Mouse (Mus musculus) limb, embryonic 14.5 days (tissue): ENCODE measurements at regions not wholly inside any gene's neighbourhood (a gene's known extent, or its start where the extent isn't known, plus 50 kb on each side); places are given as distances from the start of the nearest gene placed in this dataset.

Experiments used
- ATAC-seq: fragments of 200-750 bp; cut with Nextera tagmentation; 2 replicates; pipeline ENCODE4 v1.8.0; 2017; ENCODE audit warnings: low read depth, moderate number of reproducible peaks, moderate TSS enrichment; ENCODE audit not compliant: low FRiP score
- DNase-seq: peaks from one replicate; pipeline ENCODE4 v3.0.0-alpha.2; 2015; ENCODE audit warnings: low spot score
- H3K27ac ChIP-seq: fragments of 300-500 bp; sonication (generic); replicated peaks from 2 replicates; pipeline ENCODE4 v1.5.1; 2014; ENCODE audit warnings: low read depth, mild to moderate bottlenecking, low read length, moderate library complexity, mixed read lengths
- H3K27me3 ChIP-seq: fragments of 300-500 bp; sonication (generic); 2 replicates; pipeline ENCODE4 v1.6.1; 2014; ENCODE audit warnings: low read length, mixed read lengths; ENCODE audit not compliant: control insufficient read depth, insufficient read depth
- H3K36me3 ChIP-seq: fragments of 300-500 bp; sonication (generic); 2 replicates; pipeline ENCODE4 v1.6.1; 2014; ENCODE audit warnings: mild to moderate bottlenecking, low read length, moderate library complexity, mixed read lengths; ENCODE audit not compliant: control insufficient read depth, insufficient read depth
- H3K4me1 ChIP-seq: fragments of 300-500 bp; sonication (generic); 2 replicates; pipeline ENCODE4 v1.6.1; 2014; ENCODE audit warnings: antibody characterized with exemption, low read length, mixed read lengths; ENCODE audit not compliant: control insufficient read depth, insufficient read depth
- H3K4me2 ChIP-seq: fragments of 300-500 bp; sonication (generic); replicated peaks from 2 replicates; pipeline ENCODE4 v1.6.1; 2014; ENCODE audit warnings: low read depth, mild to moderate bottlenecking, low read length, moderate library complexity; ENCODE audit not compliant: severe bottlenecking
- H3K4me3 ChIP-seq: fragments of 300-500 bp; sonication (generic); replicated peaks from 2 replicates; pipeline ENCODE4 v1.5.1; 2014; ENCODE audit warnings: low read length
- H3K9ac ChIP-seq: fragments of 300-500 bp; sonication (generic); 2 replicates; pipeline ENCODE4 v1.6.1; 2014; ENCODE audit warnings: mild to moderate bottlenecking, low read depth, low read length, moderate library complexity; ENCODE audit not compliant: severe bottlenecking
- H3K9me3 ChIP-seq: fragments of 300-500 bp; sonication (generic); 2 replicates; pipeline ENCODE4 v1.6.1; 2016; ENCODE audit warnings: low read length; ENCODE audit not compliant: control insufficient read depth
- POLR2A ChIP-seq: fragments of 200-500 bp; IDR thresholded peaks from 2 replicates; pipeline ENCODE4 v1.8.0; 2012; ENCODE audit warnings: inconsistent platforms, mild to moderate bottlenecking, moderate library complexity, borderline replicate concordance; ENCODE audit not compliant: insufficient read depth, insufficient read length; ENCODE audit errors: extremely low read depth
- WGBS: fragments of 180-500 bp; shearing (Covaris S2); extraction: QIAGEN DNeasy Blood & Tissue Kit; methylation state at CpG from one replicate; pipeline ENCODE4 v1.1.7; 2014; 5-methylcytosine and 5-hydroxymethylcytosine counted together

GRCm38 (mm10) chr19:55999409-55999808 is 257.8 kb downstream of the Tcf7l2 start:
- no peak for DNase-seq
- H3K9me3 ChIP-seq = no peaks in the 10 kb centered on the region
- no peak for TF ChIP-seq POLR2A
- no peaks in the 10 kb centered on the region for H3K27me3 ChIP-seq
- H3K9ac ChIP-seq = no peak overlapping the region
- H3K27ac ChIP-seq = no peak overlapping the region
- no peak overlapping the region for H3K4me3 ChIP-seq
- H3K4me2 ChIP-seq = no peak overlapping the region
- H3K4me1 ChIP-seq = peaks cover 10% of the 10 kb centered on the region; the same call in 1 of the 2 replicates
- 50% methylated on average over 3 of the region's 3 CpGs for WGBS
- no peaks in the 10 kb centered on the region for H3K36me3 ChIP-seq
- no peak for ATAC-seq

GRCm38 (mm10) chr19:56001428-56001827 is 259.8 kb downstream of the Tcf7l2 start:
- 79% methylated on average over 3 of the region's 3 CpGs for WGBS
- H3K4me3 ChIP-seq = no peak overlapping the region
- no peak overlapping the region for H3K27ac ChIP-seq
- H3K4me1 ChIP-seq = peaks cover 21% of the 10 kb centered on the region
- H3K4me2 ChIP-seq = no peak overlapping the region
- no peaks in the 10 kb centered on the region for H3K27me3 ChIP-seq
- DNase-seq = no peak
- no peak for TF ChIP-seq POLR2A
- no peaks in the 10 kb centered on the region for H3K9me3 ChIP-seq
- H3K9ac ChIP-seq = no peak overlapping the region
- no peak for ATAC-seq
- no peaks in the 10 kb centered on the region for H3K36me3 ChIP-seq

- ATAC-seq (no peak), DNase-seq (no peak)
- Histone ChIP-seq H3K36me3 (no peaks in the 10 kb centered on the region), H3K4me2 (no peak overlapping the region), H3K27ac (no peak overlapping the region), H3K4me3 (no peak overlapping the region), H3K9ac (no peak overlapping the region), H3K9me3 (no peaks in the 10 kb centered on the region), H3K4me1 (peaks cover 12% of the 10 kb centered on the region), H3K27me3 (no peaks in the 10 kb centered on the region)
- 48% methylated on average over 6 of the region's 6 CpGs for WGBS
- no peak for TF ChIP-seq POLR2A
Measured at GRCm38 (mm10) chr19:56005886-56006285, 264.3 kb downstream of the Tcf7l2 start.

GRCm38 (mm10) chr19:56007433-56007832 is 265.8 kb downstream of the Tcf7l2 start:
- TF ChIP-seq POLR2A = no peak
- Histone ChIP-seq H3K9ac (no peak overlapping the region), H3K4me1 (peaks cover 12% of the 10 kb centered on the region), H3K4me3 (no peak overlapping the region), H3K27ac (no peak overlapping the region), H3K36me3 (no peaks in the 10 kb centered on the region), H3K4me2 (no peak overlapping the region), H3K9me3 (no peaks in the 10 kb centered on the region), H3K27me3 (no peaks in the 10 kb centered on the region)
- ATAC-seq (no peak), DNase-seq (no peak)
- 96% methylated on average over 5 of the region's 5 CpGs for WGBS

GRCm38 (mm10) chr19:56010766-56011165 is 269.1 kb downstream of the Tcf7l2 start:
- H3K4me3 ChIP-seq = no peak overlapping the region
- TF ChIP-seq POLR2A = no peak
- no peak overlapping the region for H3K9ac ChIP-seq
- ATAC-seq = no peak
- H3K4me1 ChIP-seq = peaks cover 5% of the 10 kb centered on the region
- WGBS = 92% methylated on average over 7 of the region's 7 CpGs
- no peak for DNase-seq
- no peaks in the 10 kb centered on the region for H3K9me3 ChIP-seq
- no peak overlapping the region for H3K27ac ChIP-seq
- H3K36me3 ChIP-seq = no peaks in the 10 kb centered on the region
- no peaks in the 10 kb centered on the region for H3K27me3 ChIP-seq
- H3K4me2 ChIP-seq = no peak overlapping the region

GRCm38 (mm10) chr19:56011292-56011691 is 269.7 kb downstream of the Tcf7l2 start:
- Histone ChIP-seq H3K4me2 (no peak overlapping the region), H3K4me3 (no peak overlapping the region), H3K36me3 (no peaks in the 10 kb centered on the region), H3K9me3 (no peaks in the 10 kb centered on the region), H3K4me1 (peaks cover 4% of the 10 kb centered on the region; the same call in 1 of the 2 replicates), H3K9ac (no peak overlapping the region), H3K27me3 (no peaks in the 10 kb centered on the region), H3K27ac (no peak overlapping the region)
- TF ChIP-seq POLR2A = no peak
- DNase-seq (no peak), ATAC-seq (no peak)
